Mouse (Mus musculus) bone marrow, adult 2 months (tissue): ENCODE results near the gene Dpp3. TPM values are rescaled to one million over a fixed set of nuclear protein-coding genes. Genes with fewer than 3 reads are reported as not detected.

Source experiments
- H3K27ac ChIP-seq: fragments of 200-500 bp; 2 replicates; pipeline ENCODE4 v1.5.1; 2012; ENCODE audit warnings: low read depth, mild to moderate bottlenecking, control low read depth, inconsistent platforms, low read length; ENCODE audit not compliant: control insufficient read depth, poor library complexity, insufficient read depth
- H3K4me1 ChIP-seq: fragments of 200-500 bp; 2 replicates; pipeline ENCODE4 v1.6.1; 2011; ENCODE audit warnings: low read length; ENCODE audit not compliant: control insufficient read depth, insufficient read depth
- H3K4me3 ChIP-seq: fragments of 200-500 bp; replicated peaks from 2 replicates; pipeline ENCODE3; 2011; ENCODE audit warnings: mild to moderate bottlenecking, low read depth, low read length, control low read depth; ENCODE audit not compliant: control insufficient read depth
- CTCF ChIP-seq: fragments of 200-500 bp; IDR thresholded peaks from 2 replicates; pipeline ENCODE4 v1.5.1; 2011; ENCODE audit warnings: low read length, control low read depth; ENCODE audit not compliant: control insufficient read depth, insufficient read depth
- POLR2A ChIP-seq: fragments of 200-500 bp; IDR thresholded peaks from 2 replicates; pipeline ENCODE4 v1.6.1; 2011; ENCODE audit warnings: low read depth, mild to moderate bottlenecking, control low read depth, low read length, borderline replicate concordance; ENCODE audit not compliant: control insufficient read depth
- WGBS: fragments of 180-500 bp; shearing (Covaris S2); methylation state at CpG from one replicate; pipeline ENCODE4 v1.1.7; 2018; 5-methylcytosine and 5-hydroxymethylcytosine counted together
- polyA plus RNA-seq: library from polyadenylated mRNA; stranded (reverse); fragments of >200 nt; gene quantifications from 2 replicates; pipeline ENCODE4 v1.2.4, GENCODE M21; 2011; ENCODE audit warnings: low replicate concordance; ENCODE audit not compliant: missing spikeins, insufficient read depth, insufficient read length

The Dpp3 gene
- polyA plus RNA-seq, 1 experiment: 27.5 TPM

- H3K4me3 ChIP-seq: no peak overlapping the region
- no peak overlapping the region for H3K27ac ChIP-seq
- H3K4me1 ChIP-seq: no peaks in the 10 kb centered on the region; the same call in 1 of the 2 replicates
- TF ChIP-seq CTCF: peak; percentile 64
- TF ChIP-seq POLR2A: no peak
- 80% methylated on average over 4 of the region's 4 CpGs for WGBS
These were observed 20.0 kb downstream of the Dpp3 start for GRCm38 (mm10) chr19:4908107-4908506.

GRCm38 (mm10) chr19:4905979-4906794 is 21.9 kb downstream of the Dpp3 start, which contains the start of gene Bbs1:
TSS of gene Bbs1 (minus strand) at chr19:4906628.
- Histone ChIP-seq H3K27ac (no peak within 1 kb of the TSS), H3K4me3 (peak within 1 kb of the TSS; percentile 69), H3K4me1 (no peaks in the 10 kb centered on the region; the same call in 1 of the 2 replicates)
- 10% methylated on average over 31 of the region's 31 CpGs for WGBS
- TF ChIP-seq POLR2A: no peak; the same call in 1 of the 2 replicates
- TF ChIP-seq CTCF: no peak

GRCm38 (mm10) chr19:4899888-4900287 is 28.2 kb downstream of the Dpp3 start:
- Histone ChIP-seq H3K4me1 (no peaks in the 10 kb centered on the region), H3K27ac (no peak overlapping the region), H3K4me3 (no peak overlapping the region)
- WGBS: 54% methylated on average over 3 of the region's 3 CpGs
- TF ChIP-seq CTCF (no peak), POLR2A (no peak)

- Histone ChIP-seq H3K27ac (no peak overlapping the region), H3K4me3 (no peak overlapping the region), H3K4me1 (no peaks in the 10 kb centered on the region)
- TF ChIP-seq CTCF: no peak
- no peak for TF ChIP-seq POLR2A
- WGBS: 78% methylated on average over 9 of the region's 9 CpGs
These were observed 29.1 kb downstream of the Dpp3 start for GRCm38 (mm10) chr19:4898972-4899371.

GRCm38 (mm10) chr19:4896780-4897520 is 31.1 kb downstream of the Dpp3 start:
- WGBS: 82% methylated on average over 21 of the region's 21 CpGs
- H3K4me1 ChIP-seq: no peaks in the 10 kb centered on the region
- no peak overlapping the region for H3K4me3 ChIP-seq
- TF ChIP-seq CTCF (no peak), POLR2A (no peak)
- H3K27ac ChIP-seq: no peak overlapping the region

GRCm38 (mm10) chr19:4891798-4892197 is 36.3 kb downstream of the Dpp3 start:
- H3K27ac ChIP-seq: no peak overlapping the region
- TF ChIP-seq CTCF (no peak), POLR2A (no peak)
- 51% methylated on average over 3 of the region's 3 CpGs for WGBS
- H3K4me1 ChIP-seq: no peaks in the 10 kb centered on the region
- H3K4me3 ChIP-seq: no peak overlapping the region

DNA sequence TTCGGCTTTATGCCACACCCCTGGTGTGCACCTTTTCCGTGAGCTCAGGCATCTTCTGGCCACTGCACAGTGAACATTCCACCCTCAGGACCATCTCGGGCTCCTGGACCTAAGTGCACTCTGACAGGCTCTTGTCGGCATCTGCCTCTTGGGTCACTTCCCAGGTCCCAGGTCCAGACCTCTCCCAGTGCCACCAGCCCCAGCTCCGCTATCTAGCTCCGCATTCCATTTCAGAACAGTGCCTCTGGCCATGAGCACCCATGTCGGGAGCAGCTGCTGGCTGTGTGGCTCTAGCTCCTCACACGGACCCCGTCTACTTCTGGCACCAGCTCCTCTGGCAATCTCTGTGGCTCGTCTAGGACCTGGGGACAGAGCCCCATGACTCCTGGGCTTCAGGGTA is 38.3 kb downstream of the Dpp3 start:
- Histone ChIP-seq H3K27ac (no peak overlapping the region; the same call in 1 of the 2 replicates), H3K4me1 (no peaks in the 10 kb centered on the region), H3K4me3 (no peak overlapping the region)
- TF ChIP-seq POLR2A (no peak), CTCF (no peak)
- 86% methylated on average over 10 of the region's 10 CpGs for WGBS

GRCm38 (mm10) chr19:4883961-4884360 is 44.1 kb downstream of the Dpp3 start:
- peaks cover 1% of the 10 kb centered on the region; the same call in 1 of the 2 replicates for H3K4me1 ChIP-seq

More at GRCm38 (mm10) chr19:4883961-4884360, 44.1 kb downstream of the Dpp3 start:
- Histone ChIP-seq H3K27ac (no peak overlapping the region), H3K4me3 (no peak overlapping the region)
- WGBS: 78% methylated on average over 4 of the region's 4 CpGs
- TF ChIP-seq POLR2A: no peak
- no peak for TF ChIP-seq CTCF
